Mouse (Mus musculus): ENCODE measurements at regions not wholly inside any gene's neighbourhood (a gene's known extent, or its start where the extent isn't known, plus 50 kb on each side); places are given as distances from the start of the nearest gene placed in this dataset.

DNA sequence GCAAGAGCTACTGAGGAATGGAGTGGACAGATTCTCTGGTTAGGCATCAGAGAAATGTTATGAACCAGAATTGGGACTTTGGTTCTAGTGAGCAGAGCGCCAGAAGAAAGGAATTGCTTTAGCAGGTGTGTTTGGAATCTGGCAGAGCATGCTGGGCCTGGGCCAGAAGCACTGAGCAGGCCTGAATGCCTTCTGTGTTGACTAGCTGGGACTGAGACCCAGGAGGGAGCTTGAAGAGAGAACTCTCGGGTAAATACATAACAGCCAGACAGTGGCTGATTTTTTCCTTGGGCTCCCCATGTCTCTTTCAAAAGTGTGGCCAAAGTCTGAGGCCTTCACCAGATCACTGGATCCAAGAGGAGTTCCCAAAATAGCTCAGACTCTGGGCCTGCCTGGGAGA is 107.5 kb upstream of the Zfp462 start:
- WGBS, result 58% methylated on average over 2 of the region's 2 CpGs
- H3K4me1 ChIP-seq, result peaks cover 14% of the 10 kb centered on the region
- H3K9ac ChIP-seq, result no peak overlapping the region
- no peak overlapping the region for H3K4me3 ChIP-seq
- ATAC-seq (ENCODE audit: extremely low read depth, insufficient number of reproducible peaks, low FRiP score, low TSS enrichment), result no peak
- no peaks in the 10 kb centered on the region for H3K36me3 ChIP-seq
- H3K27ac ChIP-seq (replicated peaks), result 0 out of 2 replicates have a peak overlapping the region, but pooled peaks have one; percentile 2
- no peak overlapping the region for H3K4me2 ChIP-seq
- no peaks in the 10 kb centered on the region for H3K27me3 ChIP-seq (replicated peaks)
- H3K9me3 ChIP-seq, result no peaks in the 10 kb centered on the region

- 45% methylated on average over 5 of the region's 5 CpGs for WGBS
- Histone ChIP-seq H3K36me3 (no peaks in the 10 kb centered on the region), H3K27me3 (replicated peaks) (no peaks in the 10 kb centered on the region), H3K9me3 (no peaks in the 10 kb centered on the region), H3K9ac (no peak overlapping the region), H3K4me3 (no peak overlapping the region), H3K4me1 (peaks cover 14% of the 10 kb centered on the region), H3K27ac (replicated peaks) (no peak overlapping the region), H3K4me2 (no peak overlapping the region)
- ATAC-seq (ENCODE audit: extremely low read depth, insufficient number of reproducible peaks, low FRiP score, low TSS enrichment), result no peak
These were observed 106.7 kb upstream of the Zfp462 start for GRCm38 (mm10) chr4:54838111-54838510.

DNA sequence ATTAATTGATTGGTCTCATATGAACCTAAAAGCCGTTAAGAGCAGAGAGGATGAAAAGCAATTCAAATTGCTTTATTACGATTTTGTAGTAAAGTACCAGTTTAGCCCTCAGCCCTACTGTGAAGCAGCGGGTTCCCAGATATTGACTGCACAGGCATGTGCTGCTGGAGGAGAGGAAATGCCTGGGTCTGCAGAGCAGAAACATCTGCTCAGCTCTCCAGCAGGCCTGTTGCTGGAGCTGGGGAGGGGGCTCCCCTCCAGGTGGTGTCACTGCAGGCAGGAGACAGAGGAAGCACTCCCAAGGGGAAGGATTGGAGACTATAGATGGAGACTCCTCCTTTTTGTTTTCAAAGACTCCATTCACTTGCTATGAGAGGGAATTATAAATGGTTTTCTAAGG is 106.1 kb upstream of the Zfp462 start:
- H3K27ac ChIP-seq (replicated peaks), result no peak overlapping the region
- no peak overlapping the region for H3K4me2 ChIP-seq
- H3K27me3 ChIP-seq (replicated peaks), result no peaks in the 10 kb centered on the region
- no peaks in the 10 kb centered on the region for H3K9me3 ChIP-seq
- 41% methylated on average over 3 of the region's 3 CpGs for WGBS
- no peak overlapping the region for H3K9ac ChIP-seq
- ATAC-seq (ENCODE audit: extremely low read depth, insufficient number of reproducible peaks, low FRiP score, low TSS enrichment), result no peak
- H3K4me1 ChIP-seq, result peaks cover 14% of the 10 kb centered on the region
- H3K4me3 ChIP-seq, result no peak overlapping the region
- no peaks in the 10 kb centered on the region for H3K36me3 ChIP-seq

- no peak for ATAC-seq (ENCODE audit: extremely low read depth, insufficient number of reproducible peaks, low FRiP score, low TSS enrichment)
- Histone ChIP-seq H3K9me3 (no peaks in the 10 kb centered on the region), H3K4me3 (no peak overlapping the region), H3K4me1 (no peaks in the 10 kb centered on the region), H3K27me3 (replicated peaks) (no peaks in the 10 kb centered on the region), H3K27ac (replicated peaks) (no peak overlapping the region), H3K4me2 (no peak overlapping the region), H3K36me3 (no peaks in the 10 kb centered on the region), H3K9ac (no peak overlapping the region)
- 73% methylated on average over 7 of the region's 7 CpGs for WGBS
These were observed 91.6 kb upstream of the Zfp462 start for GRCm38 (mm10) chr4:54852991-54853925.

DNA sequence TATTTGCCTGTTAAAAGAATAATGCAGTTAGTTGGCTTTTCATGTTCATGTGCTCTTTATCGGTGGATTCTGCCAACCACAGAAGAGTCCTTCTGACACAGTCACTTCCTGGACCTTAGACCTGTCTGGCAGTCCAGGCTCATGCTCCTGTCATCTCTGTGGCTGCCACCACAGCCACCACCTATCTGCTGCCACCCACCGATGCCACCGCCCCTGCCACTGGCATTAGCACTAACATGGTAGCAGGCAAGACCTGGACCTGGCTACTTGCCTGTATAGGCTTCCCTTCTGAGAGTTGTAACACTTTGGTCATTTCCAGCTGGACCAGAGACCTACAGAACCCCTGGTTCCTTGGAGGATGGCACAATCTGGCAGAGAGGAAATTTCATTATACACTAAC is 86.2 kb upstream of the Zfp462 start:
- 88% methylated on average over 3 of the region's 3 CpGs for WGBS
- no peaks in the 10 kb centered on the region for H3K27me3 ChIP-seq (replicated peaks)
- ATAC-seq (ENCODE audit: extremely low read depth, insufficient number of reproducible peaks, low FRiP score, low TSS enrichment), result no peak
- no peak overlapping the region for H3K4me3 ChIP-seq
- no peaks in the 10 kb centered on the region for H3K4me1 ChIP-seq
- H3K36me3 ChIP-seq, result no peaks in the 10 kb centered on the region
- H3K27ac ChIP-seq (replicated peaks), result no peak overlapping the region
- no peak overlapping the region for H3K9ac ChIP-seq
- no peak overlapping the region for H3K4me2 ChIP-seq
- no peaks in the 10 kb centered on the region for H3K9me3 ChIP-seq

DNA sequence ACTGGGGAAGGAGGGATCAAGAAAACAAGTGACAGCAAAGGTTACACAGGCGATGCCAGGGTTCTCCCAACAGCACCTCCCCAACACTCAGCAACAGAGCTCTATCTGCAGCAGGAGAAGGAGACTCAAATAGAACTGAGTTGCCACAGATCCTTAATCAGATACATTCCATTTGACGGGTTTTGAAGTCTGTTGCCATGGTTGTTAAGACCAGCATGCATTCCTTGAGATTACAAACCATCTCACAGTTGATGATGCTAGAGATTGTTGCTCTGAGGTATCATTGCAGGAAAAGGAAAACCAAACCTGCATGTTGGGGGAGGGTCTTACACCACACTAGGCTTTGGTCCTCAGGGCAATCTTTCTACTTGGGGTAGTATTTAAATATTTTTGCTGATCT is 78.8 kb upstream of the Zfp462 start:
- no peak overlapping the region for H3K9ac ChIP-seq
- no peaks in the 10 kb centered on the region for H3K36me3 ChIP-seq
- ATAC-seq (ENCODE audit: extremely low read depth, insufficient number of reproducible peaks, low FRiP score, low TSS enrichment), result no peak
- H3K4me2 ChIP-seq, result no peak overlapping the region
- H3K27me3 ChIP-seq (replicated peaks), result no peaks in the 10 kb centered on the region
- no peak overlapping the region for H3K4me3 ChIP-seq
- no peak overlapping the region for H3K27ac ChIP-seq (replicated peaks)
- 34% methylated on average over 2 of the region's 2 CpGs for WGBS
- H3K9me3 ChIP-seq, result no peaks in the 10 kb centered on the region
- no peaks in the 10 kb centered on the region for H3K4me1 ChIP-seq

GRCm38 (mm10) chr4:54874136-54874827 is 70.6 kb upstream of the Zfp462 start:
- no peak overlapping the region for H3K9ac ChIP-seq

GRCm38 (mm10) chr4:54875506-54875905 is 69.3 kb upstream of the Zfp462 start:
- no peak for ATAC-seq (ENCODE audit: extremely low read depth, insufficient number of reproducible peaks, low FRiP score, low TSS enrichment)
- no peaks in the 10 kb centered on the region for H3K36me3 ChIP-seq
- H3K4me2 ChIP-seq, result no peak overlapping the region
- H3K9me3 ChIP-seq, result no peaks in the 10 kb centered on the region
- peaks cover 5% of the 10 kb centered on the region; the same call in 1 of the 2 replicates for H3K4me1 ChIP-seq
- H3K4me3 ChIP-seq, result no peak overlapping the region
- H3K9ac ChIP-seq, result no peak overlapping the region
- no peaks in the 10 kb centered on the region for H3K27me3 ChIP-seq (replicated peaks)
- WGBS, result 85% methylated on average over 8 of the region's 8 CpGs
- no peak overlapping the region for H3K27ac ChIP-seq (replicated peaks)

More at GRCm38 (mm10) chr4:54874136-54874827, 70.6 kb upstream of the Zfp462 start:
- peaks cover 5% of the 10 kb centered on the region; the same call in 1 of the 2 replicates for H3K4me1 ChIP-seq
- no peak overlapping the region for H3K4me2 ChIP-seq
- H3K4me3 ChIP-seq, result no peak overlapping the region
- 62% methylated on average over 13 of the region's 13 CpGs for WGBS
- no peak for ATAC-seq (ENCODE audit: extremely low read depth, insufficient number of reproducible peaks, low FRiP score, low TSS enrichment)
- no peaks in the 10 kb centered on the region for H3K36me3 ChIP-seq
- H3K27me3 ChIP-seq (replicated peaks), result no peaks in the 10 kb centered on the region
- H3K9me3 ChIP-seq, result no peaks in the 10 kb centered on the region
- no peak overlapping the region for H3K27ac ChIP-seq (replicated peaks)

DNA sequence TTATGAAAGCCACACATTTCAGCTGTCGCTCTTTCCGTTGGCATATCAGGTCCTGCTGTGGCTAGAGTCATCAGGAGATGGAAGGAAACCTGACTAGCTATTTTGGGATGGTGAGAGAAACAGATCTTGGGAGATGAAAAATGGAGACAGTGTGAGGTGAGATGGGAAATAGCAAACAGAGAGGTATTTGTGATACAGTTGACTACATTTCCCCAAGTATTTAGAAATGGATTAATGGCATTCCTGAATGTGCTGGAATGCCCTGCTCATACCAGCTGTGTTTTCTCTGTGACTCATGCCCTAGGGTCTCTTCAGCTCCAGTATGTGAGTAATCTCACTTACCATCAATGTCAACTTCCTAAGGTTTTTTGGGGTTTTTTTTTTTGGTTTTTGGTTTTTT is 67.5 kb upstream of the Zfp462 start:
- Histone ChIP-seq H3K9ac (no peak overlapping the region), H3K27ac (replicated peaks) (no peak overlapping the region), H3K27me3 (replicated peaks) (no peaks in the 10 kb centered on the region), H3K4me1 (peaks cover 5% of the 10 kb centered on the region; the same call in 1 of the 2 replicates), H3K36me3 (no peaks in the 10 kb centered on the region), H3K9me3 (no peaks in the 10 kb centered on the region), H3K4me2 (no peak overlapping the region), H3K4me3 (no peak overlapping the region)
- ATAC-seq (ENCODE audit: extremely low read depth, insufficient number of reproducible peaks, low FRiP score, low TSS enrichment), result no peak
- WGBS, result 73% methylated on average over 2 of the region's 2 CpGs

DNA sequence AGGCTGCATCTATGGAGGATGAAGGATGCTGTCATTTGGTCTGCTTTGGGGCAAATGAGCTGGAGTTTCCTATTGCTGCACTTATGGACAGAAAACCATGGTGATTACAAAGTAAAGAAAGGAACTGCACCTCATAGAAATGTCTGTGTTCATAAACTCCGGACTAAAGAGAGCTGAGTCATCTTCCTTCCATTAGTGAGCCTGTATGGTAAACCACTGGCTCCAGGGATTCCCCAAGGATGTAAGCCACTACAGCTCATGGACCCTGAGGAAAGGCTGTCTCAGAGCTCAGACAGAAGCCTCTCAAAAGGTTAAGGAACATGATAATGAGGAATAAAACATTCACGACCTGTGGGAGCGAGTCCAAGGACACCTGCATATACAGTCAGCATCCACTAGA is 66.3 kb upstream of the Zfp462 start:
- no peaks in the 10 kb centered on the region for H3K9me3 ChIP-seq
- H3K4me1 ChIP-seq, result peaks cover 5% of the 10 kb centered on the region; the same call in 1 of the 2 replicates
- no peak overlapping the region for H3K4me2 ChIP-seq
- H3K4me3 ChIP-seq, result no peak overlapping the region
- no peaks in the 10 kb centered on the region for H3K36me3 ChIP-seq
- no peaks in the 10 kb centered on the region for H3K27me3 ChIP-seq (replicated peaks)
- H3K27ac ChIP-seq (replicated peaks), result no peak overlapping the region
- no peak for ATAC-seq (ENCODE audit: extremely low read depth, insufficient number of reproducible peaks, low FRiP score, low TSS enrichment)
- 78% methylated on average over 3 of the region's 3 CpGs for WGBS
- H3K9ac ChIP-seq, result no peak overlapping the region

- Histone ChIP-seq H3K9me3 (no peaks in the 10 kb centered on the region), H3K27ac (replicated peaks) (no peak overlapping the region), H3K27me3 (replicated peaks) (no peaks in the 10 kb centered on the region), H3K4me1 (no peaks in the 10 kb centered on the region), H3K4me2 (no peak overlapping the region), H3K9ac (no peak overlapping the region), H3K4me3 (no peak overlapping the region), H3K36me3 (no peaks in the 10 kb centered on the region)
- 76% methylated on average over 5 of the region's 5 CpGs for WGBS
- no peak for ATAC-seq (ENCODE audit: extremely low read depth, insufficient number of reproducible peaks, low FRiP score, low TSS enrichment)
These were observed 51.6 kb upstream of the Zfp462 start for GRCm38 (mm10) chr4:54893288-54893687.

Data from heart, embryonic 13.5 days (tissue).